Mouse (Mus musculus) liver, embryonic 14.5 days (tissue): Measurements from ENCODE around the gene Ermard. TPM values are rescaled to one million over a fixed set of nuclear protein-coding genes. Genes with fewer than 3 reads are reported as not detected.

Experiments used
- ATAC-seq: fragments of 200-750 bp; cut with Nextera tagmentation; 2 replicates; pipeline ENCODE4 v1.8.0; 2017; ENCODE audit warnings: moderate number of reproducible peaks, mild to moderate bottlenecking, moderate library complexity; ENCODE audit not compliant: insufficient read depth
- DNase-seq, 3 experiments: peaks; one replicate each; pipeline ENCODE4 v3.0.0-alpha.2; 2012 to 2013; ENCODE audit warnings: low read depth in 3 of 3, low spot score in 3 of 3
- H3K27ac ChIP-seq: fragments of 300-500 bp; sonication (generic); 2 replicates; pipeline ENCODE4 v1.5.1; 2014; ENCODE audit warnings: moderate library complexity, mild to moderate bottlenecking, control low read depth, inconsistent platforms
- H3K27me3 ChIP-seq: fragments of 300-500 bp; sonication (generic); 2 replicates; pipeline ENCODE4 v1.6.1; 2014; ENCODE audit warnings: mild to moderate bottlenecking, low read length, moderate library complexity; ENCODE audit not compliant: control insufficient read depth, insufficient read depth
- H3K36me3 ChIP-seq: fragments of 300-500 bp; sonication (generic); replicated peaks from 2 replicates; pipeline ENCODE4 v1.6.1; 2014; ENCODE audit warnings: low read depth; ENCODE audit not compliant: control insufficient read depth, insufficient read depth
- H3K4me1 ChIP-seq, 2 experiments: fragments of 200-500 bp in 1 of 2; fragments of 300-500 bp in 1 of 2; sonication (generic) in 1 of 2; replicated peaks; 2 replicates each; pipeline ENCODE4 v1.6.1; 2012 to 2014; ENCODE audit warnings: antibody characterized with exemption in 1 of 2, inconsistent platforms in 1 of 2, low read length in 1 of 2; ENCODE audit not compliant: control insufficient read depth in 2 of 2, insufficient read depth in 2 of 2
- H3K4me2 ChIP-seq: fragments of 300-500 bp; sonication (generic); 2 replicates; pipeline ENCODE4 v1.6.1; 2014; ENCODE audit warnings: low read depth, mild to moderate bottlenecking, control low read depth, moderate library complexity
- H3K4me3 ChIP-seq, 2 experiments: fragments of 200-500 bp in 1 of 2; fragments of 300-500 bp in 1 of 2; sonication (generic) in 1 of 2; 2 replicates each; pipeline ENCODE4 v1.5.1; 2012 to 2014; ENCODE audit warnings: low read depth in 2 of 2, low read length in 2 of 2, mild to moderate bottlenecking in 2 of 2, control low read depth in 1 of 2, inconsistent platforms in 1 of 2, moderate library complexity in 1 of 2; ENCODE audit not compliant: insufficient read depth in 1 of 2
- H3K9ac ChIP-seq: fragments of 300-500 bp; sonication (generic); replicated peaks from 2 replicates; pipeline ENCODE4 v1.6.1; 2014; ENCODE audit warnings: mild to moderate bottlenecking, control low read depth, moderate library complexity
- H3K9me3 ChIP-seq: fragments of 300-500 bp; sonication (generic); 2 replicates; pipeline ENCODE4 v1.6.1; 2016; ENCODE audit warnings: low read length, mixed read lengths; ENCODE audit not compliant: control insufficient read depth
- CTCF ChIP-seq: IDR thresholded peaks from 2 replicates; pipeline ENCODE4 v1.5.1; 2016; ENCODE audit warnings: antibody characterized with exemption, low read depth, control low read depth
- EP300 ChIP-seq: IDR thresholded peaks from 2 replicates; pipeline ENCODE4 v1.6.1; 2016; ENCODE audit warnings: antibody characterized with exemption, low read depth
- WGBS: fragments of 180-500 bp; shearing (Covaris S2); extraction: QIAGEN DNeasy Blood & Tissue Kit; methylation state at CpG from one replicate; pipeline ENCODE4 v1.1.7; 2014; ENCODE audit not compliant: insufficient replicate concordance; 5-methylcytosine and 5-hydroxymethylcytosine counted together
- polyA plus RNA-seq, 2 experiments: library from polyadenylated mRNA; depleted of rRNA in 1 of 2; stranded (reverse) in 1 of 2; unstranded in 1 of 2; fragments of >200 nt; fragmentation: Nextera tagmentation in 1 of 2; extraction: Ambion mirVana in 1 of 2; gene quantifications; 2 replicates each; pipeline versions ENCODE4 v1.2.1 to v1.2.3; 2012 to 2014

The Ermard gene
- polyA plus RNA-seq, 2 experiments: 16.9 to 21.3 TPM

DNA sequence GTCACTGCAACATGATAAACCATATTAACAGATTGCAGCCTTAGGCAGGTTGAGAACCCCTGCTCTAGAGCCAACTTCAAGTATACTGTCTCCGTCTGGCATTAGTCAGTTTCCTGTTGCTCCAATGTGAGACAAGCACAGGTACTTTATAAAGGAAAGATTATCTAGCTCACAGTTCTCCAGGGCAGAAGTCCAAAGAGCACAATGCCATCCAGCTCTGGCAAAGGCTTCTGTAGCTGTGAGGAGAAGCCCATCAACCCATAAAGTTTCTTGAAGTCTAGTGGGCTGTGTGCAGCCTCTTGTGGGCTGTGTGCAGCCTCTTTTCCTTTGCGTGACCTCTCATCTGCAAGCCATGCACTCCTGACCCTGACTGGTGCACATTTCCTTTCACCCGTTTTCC lies 74.5 kb downstream of the Ermard start:
- Histone ChIP-seq H3K36me3 (no peaks in the 10 kb centered on the region), H3K9ac (no peak overlapping the region), H3K4me1 (no peaks in the 10 kb centered on the region), H3K9me3 (no peaks in the 10 kb centered on the region), H3K27ac (no peak overlapping the region), H3K4me3 (no peak overlapping the region), H3K4me2 (no peak overlapping the region), H3K27me3 (no peaks in the 10 kb centered on the region)
- TF ChIP-seq CTCF (no peak), EP300 (no peak)
- 61% methylated on average over 3 of the region's 3 CpGs for WGBS
- DNase-seq: no peak
- no peak for ATAC-seq

GRCm38 (mm10) chr17:15120096-15120495 lies 79.1 kb downstream of the Ermard start:
- no peak overlapping the region for H3K27ac ChIP-seq
- H3K4me3 ChIP-seq: no peak overlapping the region
- peaks cover 0 to 2% of the 10 kb centered on the region in 2 experiments; a peak in 1 of 4 replicates for H3K4me1 ChIP-seq
- WGBS: 76% methylated on average over 4 of the region's 4 CpGs
- H3K4me2 ChIP-seq: no peak overlapping the region
- TF ChIP-seq CTCF (no peak), EP300 (no peak)
- H3K36me3 ChIP-seq: no peaks in the 10 kb centered on the region
- H3K27me3 ChIP-seq: no peaks in the 10 kb centered on the region
- no peaks in the 10 kb centered on the region for H3K9me3 ChIP-seq
- no peak for DNase-seq
- no peak for ATAC-seq
- H3K9ac ChIP-seq: no peak overlapping the region

- Histone ChIP-seq H3K4me2 (no peak overlapping the region), H3K27ac (no peak overlapping the region), H3K4me3 (no peak overlapping the region), H3K9me3 (no peaks in the 10 kb centered on the region), H3K9ac (no peak overlapping the region), H3K36me3 (no peaks in the 10 kb centered on the region), H3K27me3 (no peaks in the 10 kb centered on the region), H3K4me1 (peaks cover 0 to 2% of the 10 kb centered on the region in 2 experiments; a peak in 1 of 4 replicates)
- ATAC-seq (no peak), DNase-seq (no peak)
- TF ChIP-seq EP300 (no peak), CTCF (no peak)
- WGBS: 65% methylated on average over 6 of the region's 6 CpGs
Measured at GRCm38 (mm10) chr17:15120569-15120968, 79.6 kb downstream of the Ermard start.

DNA sequence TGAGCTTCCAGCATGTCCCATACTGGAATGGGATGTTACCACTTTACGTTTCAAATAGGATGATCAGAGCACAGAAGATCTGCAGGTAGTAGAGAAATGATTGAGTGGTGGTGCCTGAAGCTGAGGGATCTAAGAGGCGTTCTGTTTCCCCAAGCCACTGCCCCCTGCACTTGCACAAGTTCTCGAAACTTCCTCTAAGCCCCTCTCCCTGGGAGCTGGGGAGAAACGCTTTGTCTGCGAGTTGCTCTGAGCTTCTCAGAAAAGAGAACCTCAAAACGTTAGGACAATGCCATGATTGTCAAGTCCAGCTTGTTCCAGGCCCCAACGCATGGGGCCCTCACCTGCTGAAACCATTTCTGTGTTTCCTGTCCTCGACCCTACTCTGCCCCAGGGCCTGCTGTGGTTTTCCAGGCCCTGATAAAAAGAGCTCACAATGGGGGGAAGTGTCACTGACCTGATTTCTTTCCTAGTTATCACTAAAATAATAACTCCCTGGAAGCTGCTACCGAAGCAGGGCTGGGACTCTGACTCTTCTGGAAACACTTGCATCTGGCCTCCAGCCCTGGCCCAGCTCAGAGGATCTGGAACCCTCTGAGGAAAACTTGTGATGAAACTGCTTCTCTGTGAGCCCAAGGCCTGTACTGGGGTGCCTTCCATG lies 88.8 kb downstream of the Ermard start:
- ATAC-seq: no peak
- no peaks in the 10 kb centered on the region for H3K9me3 ChIP-seq
- WGBS: 16% methylated on average over 9 of the region's 9 CpGs

GRCm38 (mm10) chr17:15130288-15130656 lies 89.3 kb downstream of the Ermard start:
- no peak for TF ChIP-seq EP300
- 58% methylated on average over 3 of the region's 3 CpGs for WGBS
- Histone ChIP-seq H3K27me3 (no peaks in the 10 kb centered on the region), H3K4me1 (no peaks in the 10 kb centered on the region; a peak in 1 of 4 replicates), H3K27ac (no peak overlapping the region), H3K36me3 (no peaks in the 10 kb centered on the region), H3K9me3 (no peaks in the 10 kb centered on the region), H3K4me2 (no peak overlapping the region), H3K9ac (no peak overlapping the region), H3K4me3 (no peak overlapping the region)
- DNase-seq (no peak), ATAC-seq (no peak)

More for the DNA sequence above, 88.8 kb downstream of the Ermard start:
- H3K27ac ChIP-seq: no peak overlapping the region
- TF ChIP-seq CTCF: no peak
- TF ChIP-seq EP300: no peak
- no peak overlapping the region for H3K9ac ChIP-seq
- no peaks in the 10 kb centered on the region for H3K36me3 ChIP-seq
- H3K4me1 ChIP-seq: no peaks in the 10 kb centered on the region; a peak in 1 of 4 replicates
- H3K4me3 ChIP-seq: no peak overlapping the region
- no peaks in the 10 kb centered on the region for H3K27me3 ChIP-seq
- DNase-seq: no peak
- no peak overlapping the region for H3K4me2 ChIP-seq
